Mouse (Mus musculus): ENCODE data around the gene Map7d2. TPM values are rescaled to one million over a fixed set of nuclear protein-coding genes. Genes with fewer than 3 reads are reported as not detected.

Gene Map7d2
- polyA plus RNA-seq, 1 experiment from 2014 or later: 14.3 TPM

GRCm38 (mm10) chrX:159503181-159503580 lies 88.8 kb downstream of the Map7d2 start:
- Histone ChIP-seq H3K36me3 (ENCODE audit: control insufficient read depth, insufficient read depth, low read length) (no peaks in the 10 kb centered on the region), H3K27me3 (ENCODE audit: control insufficient read depth, insufficient read depth, low read length) (no peaks in the 10 kb centered on the region), H3K4me1 (ENCODE audit: control insufficient read depth, insufficient read depth, low read length) (no peaks in the 10 kb centered on the region), H3K9me3 (ENCODE audit: control insufficient read depth, low read length) (no peaks in the 10 kb centered on the region), H3K4me2 (no peak overlapping the region), H3K4me3 (ENCODE audit: low read depth, low read length) (no peak overlapping the region), H3K27ac (ENCODE audit: low read depth, low read length) (no peak overlapping the region), H3K9ac (ENCODE audit: low read length) (no peak overlapping the region)
- ATAC-seq (ENCODE audit: low FRiP score): no peak
- no peak for DNase-seq (ENCODE audit: low spot score, missing footprints)
- WGBS: 55% methylated on average over 2 of the region's 2 CpGs

- Histone ChIP-seq H3K4me2 (no peak overlapping the region), H3K27me3 (ENCODE audit: control insufficient read depth, insufficient read depth, low read length) (no peaks in the 10 kb centered on the region; the same call in 1 of the 2 replicates), H3K27ac (ENCODE audit: low read depth, low read length) (no peak overlapping the region), H3K36me3 (ENCODE audit: control insufficient read depth, insufficient read depth, low read length) (no peaks in the 10 kb centered on the region), H3K9ac (ENCODE audit: low read length) (no peak overlapping the region), H3K4me1 (ENCODE audit: control insufficient read depth, insufficient read depth, low read length) (no peaks in the 10 kb centered on the region), H3K4me3 (ENCODE audit: low read depth, low read length) (no peak overlapping the region), H3K9me3 (ENCODE audit: control insufficient read depth, low read length) (no peaks in the 10 kb centered on the region)
- ATAC-seq (ENCODE audit: low FRiP score) (no peak; the same call in 1 of the 2 replicates), DNase-seq (ENCODE audit: low spot score, missing footprints) (no peak)
- WGBS: 59% methylated on average over 19 of the region's 19 CpGs
Measured at GRCm38 (mm10) chrX:159508331-159509036, 94.1 kb downstream of the Map7d2 start.

- DNase-seq (ENCODE audit: low spot score, missing footprints) (no peak), ATAC-seq (ENCODE audit: low FRiP score) (no peak)
- Histone ChIP-seq H3K4me1 (ENCODE audit: control insufficient read depth, insufficient read depth, low read length) (no peaks in the 10 kb centered on the region), H3K27ac (ENCODE audit: low read depth, low read length) (no peak overlapping the region), H3K9ac (ENCODE audit: low read length) (no peak overlapping the region), H3K9me3 (ENCODE audit: control insufficient read depth, low read length) (no peaks in the 10 kb centered on the region), H3K4me2 (no peak overlapping the region), H3K4me3 (ENCODE audit: low read depth, low read length) (no peak overlapping the region), H3K36me3 (ENCODE audit: control insufficient read depth, insufficient read depth, low read length) (no peaks in the 10 kb centered on the region), H3K27me3 (ENCODE audit: control insufficient read depth, insufficient read depth, low read length) (no peaks in the 10 kb centered on the region; the same call in 1 of the 2 replicates)
- WGBS: 83% methylated on average over 4 of the region's 4 CpGs
Measured at GRCm38 (mm10) chrX:159509042-159509441, 94.7 kb downstream of the Map7d2 start.

- Histone ChIP-seq H3K4me1 (ENCODE audit: control insufficient read depth, insufficient read depth, low read length) (no peaks in the 10 kb centered on the region), H3K27ac (ENCODE audit: low read depth, low read length) (no peak overlapping the region), H3K9me3 (ENCODE audit: control insufficient read depth, low read length) (no peaks in the 10 kb centered on the region), H3K9ac (ENCODE audit: low read length) (no peak overlapping the region), H3K4me3 (ENCODE audit: low read depth, low read length) (no peak overlapping the region), H3K4me2 (no peak overlapping the region), H3K36me3 (ENCODE audit: control insufficient read depth, insufficient read depth, low read length) (no peaks in the 10 kb centered on the region), H3K27me3 (ENCODE audit: control insufficient read depth, insufficient read depth, low read length) (no peaks in the 10 kb centered on the region; the same call in 1 of the 2 replicates)
- WGBS: 80% methylated on average over 19 of the region's 19 CpGs
- ATAC-seq (ENCODE audit: low FRiP score) (no peak), DNase-seq (ENCODE audit: low spot score, missing footprints) (no peak)
Measured at GRCm38 (mm10) chrX:159509847-159510715, 95.7 kb downstream of the Map7d2 start.

- H3K4me3 ChIP-seq (ENCODE audit: low read depth, low read length): no peak overlapping the region
- no peaks in the 10 kb centered on the region; the same call in 1 of the 2 replicates for H3K27me3 ChIP-seq (ENCODE audit: control insufficient read depth, insufficient read depth, low read length)
- no peak for DNase-seq (ENCODE audit: low spot score, missing footprints)
- no peak for ATAC-seq (ENCODE audit: low FRiP score)
- H3K9me3 ChIP-seq (ENCODE audit: control insufficient read depth, low read length): no peaks in the 10 kb centered on the region
- H3K27ac ChIP-seq (ENCODE audit: low read depth, low read length): no peak overlapping the region
- no peak overlapping the region for H3K4me2 ChIP-seq
- H3K36me3 ChIP-seq (ENCODE audit: control insufficient read depth, insufficient read depth, low read length): no peaks in the 10 kb centered on the region
- no peaks in the 10 kb centered on the region for H3K4me1 ChIP-seq (ENCODE audit: control insufficient read depth, insufficient read depth, low read length)
- WGBS: 83% methylated on average over 9 of the region's 9 CpGs
- no peak overlapping the region for H3K9ac ChIP-seq (ENCODE audit: low read length)
Measured at GRCm38 (mm10) chrX:159510716-159511051, 96.3 kb downstream of the Map7d2 start.

GRCm38 (mm10) chrX:159515599-159515998 lies 101.2 kb downstream of the Map7d2 start:
- H3K27me3 ChIP-seq (ENCODE audit: control insufficient read depth, insufficient read depth, low read length): no peaks in the 10 kb centered on the region
- no peak overlapping the region for H3K9ac ChIP-seq (ENCODE audit: low read length)
- ATAC-seq (ENCODE audit: low FRiP score): no peak
- H3K36me3 ChIP-seq (ENCODE audit: control insufficient read depth, insufficient read depth, low read length): no peaks in the 10 kb centered on the region
- H3K9me3 ChIP-seq (ENCODE audit: control insufficient read depth, low read length): no peaks in the 10 kb centered on the region
- H3K4me3 ChIP-seq (ENCODE audit: low read depth, low read length): no peak overlapping the region
- DNase-seq (ENCODE audit: low spot score, missing footprints): no peak
- H3K4me1 ChIP-seq (ENCODE audit: control insufficient read depth, insufficient read depth, low read length): no peaks in the 10 kb centered on the region
- H3K27ac ChIP-seq (ENCODE audit: low read depth, low read length): no peak overlapping the region
- no peak overlapping the region for H3K4me2 ChIP-seq
- 87% methylated on average over 6 of the region's 6 CpGs for WGBS

GRCm38 (mm10) chrX:159521780-159522179 lies 107.4 kb downstream of the Map7d2 start:
- Histone ChIP-seq H3K9me3 (ENCODE audit: control insufficient read depth, low read length) (no peaks in the 10 kb centered on the region), H3K9ac (ENCODE audit: low read length) (no peak overlapping the region), H3K4me2 (no peak overlapping the region), H3K27me3 (ENCODE audit: control insufficient read depth, insufficient read depth, low read length) (peaks cover 4% of the 10 kb centered on the region), H3K27ac (ENCODE audit: low read depth, low read length) (no peak overlapping the region), H3K36me3 (ENCODE audit: control insufficient read depth, insufficient read depth, low read length) (no peaks in the 10 kb centered on the region), H3K4me1 (ENCODE audit: control insufficient read depth, insufficient read depth, low read length) (no peaks in the 10 kb centered on the region), H3K4me3 (ENCODE audit: low read depth, low read length) (no peak overlapping the region)
- no peak for ATAC-seq (ENCODE audit: low FRiP score)
- no peak for DNase-seq (ENCODE audit: low spot score, missing footprints)
- WGBS: 76% methylated on average over 3 of the region's 3 CpGs

GRCm38 (mm10) chrX:159522651-159523050 lies 108.3 kb downstream of the Map7d2 start:
- no peak overlapping the region for H3K27ac ChIP-seq (ENCODE audit: low read depth, low read length)
- WGBS: 83% methylated on average over 4 of the region's 4 CpGs
- H3K4me2 ChIP-seq: no peak overlapping the region
- H3K27me3 ChIP-seq (ENCODE audit: control insufficient read depth, insufficient read depth, low read length): peaks cover 4% of the 10 kb centered on the region
- H3K9me3 ChIP-seq (ENCODE audit: control insufficient read depth, low read length): no peaks in the 10 kb centered on the region
- ATAC-seq (ENCODE audit: low FRiP score): no peak
- H3K4me3 ChIP-seq (ENCODE audit: low read depth, low read length): no peak overlapping the region
- H3K36me3 ChIP-seq (ENCODE audit: control insufficient read depth, insufficient read depth, low read length): no peaks in the 10 kb centered on the region
- no peak overlapping the region for H3K9ac ChIP-seq (ENCODE audit: low read length)
- no peak for DNase-seq (ENCODE audit: low spot score, missing footprints)
- H3K4me1 ChIP-seq (ENCODE audit: control insufficient read depth, insufficient read depth, low read length): no peaks in the 10 kb centered on the region

- Histone ChIP-seq H3K9ac (ENCODE audit: low read length) (no peak within 1 kb of the TSS), H3K27ac (ENCODE audit: low read depth, low read length) (no peak within 1 kb of the TSS), H3K4me2 (no peak within 1 kb of the TSS), H3K4me3 (ENCODE audit: low read depth, low read length) (no peak within 1 kb of the TSS), H3K27me3 (ENCODE audit: control insufficient read depth, insufficient read depth, low read length) (no peaks in the 10 kb centered on the region; the same call in 1 of the 2 replicates), H3K9me3 (ENCODE audit: control insufficient read depth, low read length) (no peaks in the 10 kb centered on the region), H3K36me3 (ENCODE audit: control insufficient read depth, insufficient read depth, low read length) (no peaks in the 10 kb centered on the region), H3K4me1 (ENCODE audit: control insufficient read depth, insufficient read depth, low read length) (no peaks in the 10 kb centered on the region)
- no peak for DNase-seq (ENCODE audit: low spot score, missing footprints)
- no peak for ATAC-seq (ENCODE audit: low FRiP score)
- 86% methylated on average over 6 of the region's 6 CpGs for WGBS
Measured at GRCm38 (mm10) chrX:159526388-159526787, 112.0 kb downstream of the Map7d2 start, which contains the start of gene Bclaf3. Bclaf3 (plus strand) TSS chrX:159526688.
